Mouse (Mus musculus) ES-Bruce4 (cell line): ENCODE results near the gene Rhoq. TPM values are rescaled to one million over a fixed set of nuclear protein-coding genes. Genes with fewer than 3 reads are reported as not detected.

ENCODE experiments used
- H3K27ac ChIP-seq: 2 replicates; pipeline ENCODE4 v1.5.1; 2012; ENCODE audit warnings: low read length, inconsistent platforms; ENCODE audit not compliant: insufficient read depth
- H3K27me3 ChIP-seq: 2 replicates; pipeline ENCODE4 v1.6.1; 2012; ENCODE audit warnings: mild to moderate bottlenecking, low read length, inconsistent platforms; ENCODE audit not compliant: control insufficient read depth, poor library complexity, insufficient read depth, severe bottlenecking
- H3K36me3 ChIP-seq: 2 replicates; pipeline ENCODE4 v1.6.1; 2012; ENCODE audit warnings: inconsistent platforms, mild to moderate bottlenecking, low read length, moderate library complexity; ENCODE audit not compliant: control insufficient read depth, poor library complexity, insufficient read depth, severe bottlenecking
- H3K4me1 ChIP-seq: one replicate; pipeline ENCODE4 v1.8.1; 2011; ENCODE audit warnings: low read length; ENCODE audit not compliant: control insufficient read depth, insufficient read depth
- H3K4me3 ChIP-seq: 2 replicates; pipeline ENCODE4 v1.5.1; 2011; ENCODE audit warnings: low read depth, mild to moderate bottlenecking, low read length
- H3K9ac ChIP-seq: 2 replicates; pipeline ENCODE4 v1.6.1; 2012; ENCODE audit warnings: low read depth, mild to moderate bottlenecking, inconsistent platforms; ENCODE audit not compliant: poor library complexity, severe bottlenecking
- H3K9me3 ChIP-seq: replicated peaks from 2 replicates; pipeline ENCODE4 v1.6.1; 2012; ENCODE audit warnings: mild to moderate bottlenecking, low read length, inconsistent platforms; ENCODE audit not compliant: control insufficient read depth, poor library complexity, insufficient read depth, severe bottlenecking
- CTCF ChIP-seq: IDR thresholded peaks from one replicate; pipeline ENCODE4 v1.8.1; 2011; ENCODE audit warnings: low read depth, low read length
- EP300 ChIP-seq: IDR thresholded peaks from 2 replicates; pipeline ENCODE4 v1.6.1; 2011; ENCODE audit warnings: low read depth, low read length; ENCODE audit not compliant: insufficient read depth
- POLR2A ChIP-seq: IDR thresholded peaks from one replicate; pipeline ENCODE4 v1.8.1; 2011; ENCODE audit warnings: low read length; ENCODE audit not compliant: insufficient read depth
- polyA plus RNA-seq: library from polyadenylated mRNA; stranded (reverse); fragments of >200 nt; gene quantifications from 2 replicates; pipeline ENCODE4 v1.2.4, GENCODE M21; 2011; ENCODE audit warnings: low read depth; ENCODE audit not compliant: missing spikeins, insufficient read depth, insufficient read length

Rhoq gene
- polyA plus RNA-seq, 1 experiment: 42.1 TPM

DNA sequence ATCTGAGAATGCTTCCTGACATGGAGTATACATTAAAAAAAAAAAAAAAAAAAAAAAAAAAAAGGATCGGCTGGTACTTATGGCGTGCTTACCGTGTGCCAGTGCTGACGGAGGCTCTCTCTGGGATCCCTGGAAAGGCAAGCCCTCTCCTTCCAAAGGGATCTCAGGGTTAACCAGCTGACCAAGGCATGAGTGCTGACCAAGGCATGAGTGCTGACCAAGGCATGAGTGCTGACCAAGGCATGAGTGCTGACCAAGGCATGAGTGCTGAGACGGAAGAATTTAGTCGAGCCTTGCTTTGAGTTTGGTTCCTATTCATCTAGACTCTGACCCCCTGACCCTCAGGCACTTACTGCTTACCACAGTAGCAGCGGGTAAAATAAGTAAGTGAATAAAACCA lies 24.2 kb upstream of the Rhoq start:
- H3K4me1 ChIP-seq: no peaks in the 10 kb centered on the region
- no peak overlapping the region for H3K4me3 ChIP-seq
- H3K9me3 ChIP-seq: no peaks in the 10 kb centered on the region
- TF ChIP-seq EP300: no peak
- TF ChIP-seq POLR2A: no peak
- H3K27ac ChIP-seq: no peak overlapping the region
- H3K9ac ChIP-seq: no peak overlapping the region
- no peaks in the 10 kb centered on the region for H3K36me3 ChIP-seq
- H3K27me3 ChIP-seq: no peaks in the 10 kb centered on the region

GRCm38 (mm10) chr17:86942112-86942511 lies 20.8 kb upstream of the Rhoq start:
- Histone ChIP-seq H3K4me1 (peaks cover 4% of the 10 kb centered on the region), H3K9me3 (no peaks in the 10 kb centered on the region), H3K27ac (no peak overlapping the region), H3K36me3 (no peaks in the 10 kb centered on the region), H3K27me3 (no peaks in the 10 kb centered on the region), H3K9ac (no peak overlapping the region), H3K4me3 (no peak overlapping the region)
- TF ChIP-seq CTCF: no peak
- no peak for TF ChIP-seq POLR2A
- no peak for TF ChIP-seq EP300

- H3K27ac ChIP-seq: no peak overlapping the region
- no peak overlapping the region for H3K9ac ChIP-seq
- H3K4me3 ChIP-seq: no peak overlapping the region
- H3K36me3 ChIP-seq: no peaks in the 10 kb centered on the region
- no peak for TF ChIP-seq CTCF
- no peak for TF ChIP-seq POLR2A
- TF ChIP-seq EP300: no peak
- H3K9me3 ChIP-seq: no peaks in the 10 kb centered on the region
- H3K27me3 ChIP-seq: no peaks in the 10 kb centered on the region
- H3K4me1 ChIP-seq: peaks cover 4% of the 10 kb centered on the region
Measured at GRCm38 (mm10) chr17:86943158-86943557, 19.7 kb upstream of the Rhoq start.

DNA sequence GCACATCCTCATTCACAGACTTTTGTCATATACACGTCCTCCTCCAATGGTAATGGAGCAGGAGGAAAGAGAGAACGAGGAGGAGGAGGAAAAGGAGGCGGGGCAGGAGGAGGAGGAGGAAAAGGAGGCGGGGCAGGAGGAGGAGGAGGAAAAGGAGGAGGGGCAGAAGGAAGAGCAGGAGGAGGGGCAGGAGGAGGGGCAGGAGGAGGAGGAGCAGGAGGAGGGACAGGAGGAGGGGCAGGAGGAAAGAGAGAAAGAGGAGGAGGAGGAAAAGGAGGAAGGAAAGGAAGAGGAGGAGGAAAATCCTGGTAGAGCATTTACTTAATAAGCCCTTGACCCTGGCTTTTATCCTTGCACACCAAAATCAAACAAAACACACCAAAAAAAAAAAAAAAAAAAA lies 16.8 kb upstream of the Rhoq start:
- Histone ChIP-seq H3K36me3 (no peaks in the 10 kb centered on the region), H3K27ac (no peak overlapping the region), H3K27me3 (no peaks in the 10 kb centered on the region), H3K9ac (no peak overlapping the region), H3K4me3 (no peak overlapping the region), H3K9me3 (no peaks in the 10 kb centered on the region), H3K4me1 (peaks cover 4% of the 10 kb centered on the region)
- TF ChIP-seq POLR2A (no peak), CTCF (no peak), EP300 (no peak)

- no peaks in the 10 kb centered on the region for H3K36me3 ChIP-seq
- peaks cover 4% of the 10 kb centered on the region for H3K4me1 ChIP-seq
- no peak within 1 kb of the TSS for H3K27ac ChIP-seq
- H3K4me3 ChIP-seq: no peak within 1 kb of the TSS
- H3K27me3 ChIP-seq: no peaks in the 10 kb centered on the region
- TF ChIP-seq POLR2A (no peak), EP300 (no peak)
- no peak within 1 kb of the TSS for H3K9ac ChIP-seq
- no peaks in the 10 kb centered on the region for H3K9me3 ChIP-seq
Measured at GRCm38 (mm10) chr17:86947840-86948796, 14.8 kb upstream of the Rhoq start, which contains the start of gene Atp6v1e2. Gene Atp6v1e2 (minus strand): TSS chr17:86947897.

- H3K36me3 ChIP-seq: no peaks in the 10 kb centered on the region
- no peak overlapping the region for H3K4me3 ChIP-seq
- H3K27me3 ChIP-seq: no peaks in the 10 kb centered on the region
- H3K9me3 ChIP-seq: no peaks in the 10 kb centered on the region
- TF ChIP-seq POLR2A (no peak), EP300 (no peak), CTCF (no peak)
- H3K27ac ChIP-seq: no peak overlapping the region
- H3K9ac ChIP-seq: no peak overlapping the region
- H3K4me1 ChIP-seq: peaks cover 4% of the 10 kb centered on the region
Measured at GRCm38 (mm10) chr17:86948801-86949200, 14.1 kb upstream of the Rhoq start.
